Comparison of ENCODE assay signal across 31 mouse cellular contexts in the genomic region with DNA sequence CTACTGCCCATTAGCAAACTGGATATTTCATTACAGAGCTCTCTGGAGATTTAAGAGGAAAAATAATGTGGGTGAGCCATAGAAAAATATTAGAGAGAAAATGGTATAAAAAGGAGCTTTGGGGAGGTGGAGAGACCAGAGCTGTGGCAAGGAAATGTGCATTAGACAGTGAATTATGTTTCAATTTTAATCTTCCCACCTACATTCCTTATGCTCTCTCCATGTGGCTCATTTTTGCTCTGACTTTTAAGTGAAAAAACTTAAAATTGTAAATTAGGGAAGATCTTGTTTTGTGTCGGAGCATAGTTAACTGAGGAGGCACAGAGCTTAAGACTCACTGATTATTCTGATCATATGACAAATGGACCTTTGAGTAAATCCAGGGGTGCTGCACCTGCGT.
DNase-seq lines count a peak whose midpoint lies in the region; ATAC-seq lines count a peak whose summit lies in the region.
"Had no signal": no experiment of that assay in that cellular context is flagged by ENCODE, and none has a peak within 500 bp of the region (broad histone marks: within the 10 kb centered on the region; RNA-seq: fewer than 3 reads in every experiment).

No protein-coding gene starts in this region.

- no peaks in the 10 kb centered on the region for H3K27me3 ChIP-seq in forebrain, embryonic 10.5 days (ENCODE audit: poor library complexity, severe bottlenecking)
- H3K27me3 ChIP-seq: heart, embryonic 12.5 days; intestine, embryonic 15.5 days; liver, embryonic 15.5 days; lung, embryonic 15.5 days; neural tube, embryonic 13.5 days had no signal

- H3K9me3 ChIP-seq in forebrain, embryonic 10.5 days = no peaks in the 10 kb centered on the region
- H3K9me3 ChIP-seq: heart, embryonic 12.5 days; hindbrain, embryonic 10.5 days; intestine, embryonic 15.5 days; liver, embryonic 15.5 days; lung, embryonic 15.5 days; neural tube, embryonic 13.5 days had no signal

- ATAC-seq in frontal cortex, adult (ENCODE audit: low TSS enrichment) = peak; percentile 92
- ATAC-seq: activated CD4-positive, CD25-positive, alpha-beta regulatory T cell, adult 4 months; forebrain, embryonic 14.5 days; hindbrain, embryonic 16.5 days; intestine, embryonic 15.5 days; midbrain, embryonic 16.5 days had no signal

- WGBS in forebrain, embryonic 10.5 days = 87% methylated on average over 2 of the region's 2 CpGs

- DNase-seq in frontal cortex, postnatal 14 days (ENCODE audit: low spot score in 2 of 2) = no peak
- peak; percentile 13 to 25 for DNase-seq in left cerebral cortex, adult 18-20 months (ENCODE audit: low spot score in 2 of 2)
- no peak for DNase-seq in left cerebral cortex, postnatal 36 days (ENCODE audit: low spot score in 2 of 2)
- DNase-seq in layer of hippocampus, adult 9-11 months = peak; percentile 41
- DNase-seq in telencephalon, adult 2 months (ENCODE audit: low read depth, low spot score) = peak; percentile 89
- DNase-seq in forebrain, embryonic 10.5 days (ENCODE audit: extremely low spot score, low spot score) = no peak
- DNase-seq: adrenal gland, postnatal 10 days; cerebellum, adult 8-10 months; cerebellum, postnatal 36 days; gastrocnemius, postnatal 25 days; heart, adult 18-20 months; heart, postnatal 10 days; kidney, adult 8-10 months; kidney, postnatal 10 days; liver; lung, postnatal 4 days; retina, postnatal 1 day; spleen, adult 18-20 months; thymus, postnatal 25 days had no signal

- H3K4me3 ChIP-seq in forebrain, embryonic 10.5 days = no peak overlapping the region
- H3K4me3 ChIP-seq: heart, embryonic 12.5 days; hindbrain, embryonic 10.5 days; intestine, embryonic 15.5 days; liver, embryonic 15.5 days; lung, embryonic 15.5 days; myocyte; neural tube, embryonic 13.5 days had no signal

- no peaks in the 10 kb centered on the region for H3K4me1 ChIP-seq in forebrain, embryonic 10.5 days
- H3K4me1 ChIP-seq: heart, embryonic 12.5 days; hindbrain, embryonic 10.5 days; intestine, embryonic 15.5 days; liver, embryonic 15.5 days; lung, embryonic 15.5 days; neural tube, embryonic 13.5 days had no signal

- H3K36me3 ChIP-seq in forebrain, embryonic 10.5 days (replicated peaks) = no peaks in the 10 kb centered on the region
- H3K36me3 ChIP-seq: heart, embryonic 12.5 days; hindbrain, embryonic 10.5 days; intestine, embryonic 15.5 days; liver, embryonic 15.5 days; lung, embryonic 15.5 days; neural tube, embryonic 13.5 days had no signal

- intact Hi-C loops in left cerebral cortex, postnatal 36 days (cut with DNase I) = loop anchor here (5.0 kb wide), 1 partner anchor 100 kb away; no protein-coding TSS in a partner anchor

- H3K27ac ChIP-seq in forebrain, embryonic 10.5 days = no peak overlapping the region
- H3K27ac ChIP-seq: hindbrain, embryonic 10.5 days; intestine, embryonic 15.5 days; liver, embryonic 15.5 days; lung, embryonic 15.5 days; neural tube, embryonic 13.5 days had no signal

Comparison
In these comparisons a context has a peak if more than half of its experiments do, and no peak if none do; other contexts are left out.
1. DNase-seq: peak in left cerebral cortex, adult 18-20 months (2 of 2), layer of hippocampus, adult 9-11 months (single experiment) and telencephalon, adult 2 months (single experiment); none in frontal cortex, postnatal 14 days (0 of 2), left cerebral cortex, postnatal 36 days (0 of 2) and forebrain, embryonic 10.5 days (single experiment).